Mouse (Mus musculus) thymus, postnatal 14 days (tissue): ENCODE measurements at regions not wholly inside any gene's neighbourhood (a gene's known extent, or its start where the extent isn't known, plus 50 kb on each side); places are given as distances from the start of the nearest gene placed in this dataset.
"Not testable (repeated sequence)": the region's sequence is repeated elsewhere in the genome, so short reads cannot be mapped to it uniquely, and the experiment has no call there.

Experiments
- DNase-seq: peaks from one replicate; pipeline ENCODE4 v3.0.0; 2021

GRCm38 (mm10) chr11:23079936-23080794 is 72.8 kb downstream of the Fam161a start:
- DNase-seq: no peak

- no peak for DNase-seq
These were observed 74.3 kb downstream of the Fam161a start for GRCm38 (mm10) chr11:23081616-23082015.

GRCm38 (mm10) chr11:23083811-23084210 is 76.5 kb downstream of the Fam161a start:
- DNase-seq: not testable (repeated sequence)

GRCm38 (mm10) chr11:23095287-23095686 is 88.0 kb downstream of the Fam161a start:
- no peak for DNase-seq

- DNase-seq: not testable (repeated sequence)
These were observed 88.4 kb downstream of the Fam161a start for GRCm38 (mm10) chr11:23095723-23096122.

- no peak for DNase-seq
These were observed 89.3 kb downstream of the Fam161a start for GRCm38 (mm10) chr11:23096451-23097222.

GRCm38 (mm10) chr11:23097223-23097490 is 89.8 kb downstream of the Fam161a start:
- no peak for DNase-seq

- no peak for DNase-seq
These were observed 107.3 kb downstream of the Fam161a start for GRCm38 (mm10) chr11:23114636-23115035.

- DNase-seq: no peak
These were observed 113.3 kb downstream of the Fam161a start for GRCm38 (mm10) chr11:23120533-23121210.

GRCm38 (mm10) chr11:23124198-23124951 is 117.0 kb downstream of the Fam161a start:
- peak; percentile 36 for DNase-seq

GRCm38 (mm10) chr11:23131122-23131521 is 123.8 kb downstream of the Fam161a start:
- no peak for DNase-seq

- no peak for DNase-seq
These were observed 124.2 kb upstream of the Xpo1 start for GRCm38 (mm10) chr11:23131632-23132031.

GRCm38 (mm10) chr11:23140429-23141099 is 115.3 kb upstream of the Xpo1 start:
- DNase-seq: no peak

- no peak for DNase-seq
These were observed 114.6 kb upstream of the Xpo1 start for GRCm38 (mm10) chr11:23141100-23141837.

GRCm38 (mm10) chr11:23148048-23148596 is 107.7 kb upstream of the Xpo1 start:
- DNase-seq: no peak

- DNase-seq: peak; percentile 30
These were observed 106.1 kb upstream of the Xpo1 start for GRCm38 (mm10) chr11:23149556-23150244.

GRCm38 (mm10) chr11:23154851-23155250 is 101.0 kb upstream of the Xpo1 start:
- DNase-seq: no peak

- DNase-seq: no peak
These were observed 87.2 kb upstream of the Xpo1 start for GRCm38 (mm10) chr11:23168546-23169218.

- DNase-seq: no peak
These were observed 86.0 kb upstream of the Xpo1 start for GRCm38 (mm10) chr11:23169742-23170428.
